9 mouse cellular contexts compared by ENCODE assay signal in genomic region chr19:32523769-32524515, GRCm38 (mm10). TPM values are rescaled to one million over a fixed set of nuclear protein-coding genes. Genes with fewer than 3 reads are reported as not detected.
DNase-seq lines count a peak whose midpoint lies in the region; ATAC-seq and TF ChIP-seq lines count a peak whose summit lies in the region.
"Had no signal": no experiment of that assay in that cellular context is flagged by ENCODE, and none has a peak within 500 bp of the region (broad histone marks: within the 10 kb centered on the region; RNA-seq: fewer than 3 reads in every experiment).

No protein-coding gene starts in this region.

- H3K27me3 ChIP-seq in limb, embryonic 14.5 days (ENCODE audit: control insufficient read depth, insufficient read depth, low read length) = no peaks in the 10 kb centered on the region
- H3K27me3 ChIP-seq in forebrain, embryonic 10.5 days (ENCODE audit: poor library complexity, severe bottlenecking) = no peaks in the 10 kb centered on the region

- peaks cover 22% of the 10 kb centered on the region for H3K4me1 ChIP-seq in limb, embryonic 14.5 days (ENCODE audit: control insufficient read depth, insufficient read depth, low read length)
- peaks cover 4% of the 10 kb centered on the region for H3K4me1 ChIP-seq in forebrain, embryonic 10.5 days

- H3K9ac ChIP-seq in limb, embryonic 14.5 days (ENCODE audit: low read depth, low read length, severe bottlenecking) = no peak overlapping the region
- H3K9ac ChIP-seq: lung, embryonic 14.5 days had no signal

- no peaks in the 10 kb centered on the region for H3K9me3 ChIP-seq in limb, embryonic 14.5 days (ENCODE audit: control insufficient read depth, low read length)
- no peaks in the 10 kb centered on the region for H3K9me3 ChIP-seq in forebrain, embryonic 10.5 days

- no peak for TF ChIP-seq POLR2A in limb, embryonic 14.5 days (IDR thresholded peaks at IDR 0.05; ENCODE audit: borderline replicate concordance, extremely low read depth, insufficient read depth, insufficient read length)

- WGBS in limb, embryonic 14.5 days = 27% methylated on average over 14 of the region's 14 CpGs
- 84% methylated on average over 14 of the region's 14 CpGs for WGBS in forebrain, embryonic 10.5 days

- H3K27ac ChIP-seq in limb, embryonic 14.5 days (replicated peaks; ENCODE audit: low read depth, low read length) = no peak overlapping the region
- H3K27ac ChIP-seq in forebrain, embryonic 10.5 days = no peak overlapping the region

- H3K4me2 ChIP-seq in limb, embryonic 14.5 days (replicated peaks; ENCODE audit: low read depth, low read length, severe bottlenecking) = no peak overlapping the region; the same call in 1 of the 2 replicates
- H3K4me2 ChIP-seq: lung, embryonic 14.5 days had no signal

- peak; percentile 20 for DNase-seq in CD4-positive helper T cell, adult 2 months (ENCODE audit: low read depth, low spot score)
- peak; percentile 81 for DNase-seq in MEL-GATA-1-ER (ENCODE audit: extremely low read depth, low read depth)
- DNase-seq in limb, embryonic 14.5 days (ENCODE audit: low spot score) = peak; percentile 51
- DNase-seq in frontal cortex, postnatal 10 days (ENCODE audit: low spot score in 2 of 2) = no peak
- DNase-seq in forebrain, embryonic 10.5 days (ENCODE audit: extremely low spot score, low spot score) = no peak
- no peak for DNase-seq in adrenal gland, postnatal 4 days (ENCODE audit: low spot score in 2 of 2)
- DNase-seq: lung, embryonic 14.5 days had no signal

- no peaks in the 10 kb centered on the region for H3K36me3 ChIP-seq in limb, embryonic 14.5 days (ENCODE audit: control insufficient read depth, insufficient read depth, low read length)
- H3K36me3 ChIP-seq in forebrain, embryonic 10.5 days (replicated peaks) = no peaks in the 10 kb centered on the region

- ATAC-seq in limb, embryonic 14.5 days (ENCODE audit: low FRiP score, low read depth) = peak; percentile 63
- peak; percentile 79; the same call in 1 of the 2 replicates for ATAC-seq in neutrophil, adult 5-6 weeks (ENCODE audit: extremely low read depth, insufficient number of reproducible peaks, low FRiP score, poor library complexity, severe bottlenecking)
- no peak for ATAC-seq in cerebellum, adult (ENCODE audit: insufficient number of reproducible peaks, low FRiP score, low TSS enrichment)

- no peak overlapping the region for H3K4me3 ChIP-seq in limb, embryonic 14.5 days (replicated peaks; ENCODE audit: low read length)
- no peak overlapping the region for H3K4me3 ChIP-seq in forebrain, embryonic 10.5 days

RNA-seq across cellular contexts. Expression of gene Minpp1, which starts 38.4 kb away (rescaled TPM):
- polyA plus RNA-seq in limb, embryonic 14.5 days (2012; rRNA removed) = 40.8 and 69.7 TPM in 2 replicates
- 64.8 and 72.8 TPM in 2 replicates for polyA plus RNA-seq in limb, embryonic 14.5 days (2014; fragmentation: Nextera tagmentation; extraction: Ambion mirVana)
- 8.7 and 12.6 TPM in 2 replicates for total RNA-seq in neutrophil, adult 5-6 weeks (2017)
- polyA plus RNA-seq in forebrain, embryonic 10.5 days (2016; fragmentation: Nextera tagmentation; extraction: Ambion mirVana) = 64.0 and 64.2 TPM in 2 replicates
- total RNA-seq in adrenal gland, postnatal 4 days (2021) = 10 to 100 TPM; 39.4 to 40.4 TPM

RNA-seq across cellular contexts. Expression of gene Rpl9-ps6, which starts 57.6 kb away (rescaled TPM):
- 25.4 and 47.7 TPM in 2 replicates for polyA plus RNA-seq in limb, embryonic 14.5 days (2012; rRNA removed)
- polyA plus RNA-seq in limb, embryonic 14.5 days (2014; fragmentation: Nextera tagmentation; extraction: Ambion mirVana) = 138 and 162 TPM in 2 replicates
- 34.7 and 51.4 TPM in 2 replicates for total RNA-seq in neutrophil, adult 5-6 weeks (2017)
- 55.9 and 62.9 TPM in 2 replicates for polyA plus RNA-seq in forebrain, embryonic 10.5 days (2016; fragmentation: Nextera tagmentation; extraction: Ambion mirVana)
- 100 to 1,000 TPM; 205 to 207 TPM for total RNA-seq in adrenal gland, postnatal 4 days (2021)

Comparison
In these comparisons a context has a peak if more than half of its experiments do, and no peak if none do; other contexts are left out.
1. DNase-seq: peak in CD4-positive helper T cell, adult 2 months (single experiment), MEL-GATA-1-ER (single experiment) and limb, embryonic 14.5 days (single experiment); none in frontal cortex, postnatal 10 days (0 of 2), forebrain, embryonic 10.5 days (single experiment) and adrenal gland, postnatal 4 days (0 of 2).